Mouse (Mus musculus) embryo, embryonic 10.5 days (tissue): Measurements from ENCODE around the gene Insc.
"Not testable (repeated sequence)": the region's sequence is repeated elsewhere in the genome, so short reads cannot be mapped to it uniquely, and the experiment has no call there.

ENCODE experiments used
- DNase-seq: peaks from one replicate; pipeline ENCODE4 v3.0.0-alpha.2; 2015; ENCODE audit warnings: low spot score

The Insc gene

DNA sequence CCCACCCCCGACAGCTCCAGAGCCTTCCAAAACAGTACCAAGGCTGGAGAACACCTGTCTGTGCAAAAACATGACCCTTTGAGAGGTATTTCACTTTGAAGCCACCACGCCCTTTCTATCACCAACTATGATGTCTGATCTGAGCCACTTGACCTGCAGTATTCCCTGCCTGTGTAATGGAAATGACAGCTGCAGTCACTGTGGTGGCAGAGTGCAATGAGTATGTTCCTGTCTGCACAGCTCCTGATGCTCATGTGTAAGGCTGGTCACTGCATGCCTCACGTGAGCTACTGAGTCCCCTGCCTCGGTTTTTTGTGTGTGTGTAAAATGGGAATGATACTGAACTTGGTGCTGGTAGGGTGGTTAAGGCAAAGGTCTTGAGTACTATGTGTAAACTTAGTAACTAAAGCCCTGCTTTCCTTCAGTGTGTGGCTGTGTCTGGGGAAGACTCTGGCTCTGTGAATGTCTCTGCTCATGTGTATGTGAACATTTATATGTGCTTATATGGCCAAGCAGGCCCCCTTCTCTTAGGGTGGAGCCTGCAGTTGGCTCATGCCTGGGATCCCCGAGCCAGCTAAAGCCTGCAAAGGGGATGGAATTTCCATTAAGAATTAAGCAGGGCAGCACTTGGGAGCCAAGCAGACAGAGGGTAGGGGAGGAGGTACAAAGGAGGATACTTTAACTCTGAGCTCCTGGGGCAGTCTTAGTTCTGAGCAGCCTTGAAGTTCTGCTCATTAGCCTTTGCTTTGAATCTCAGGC, at the start of gene Insc:
TSS of gene Insc (plus strand) at position 673 of the 759 bp plus-strand sequence.
- no peak for DNase-seq

DNA sequence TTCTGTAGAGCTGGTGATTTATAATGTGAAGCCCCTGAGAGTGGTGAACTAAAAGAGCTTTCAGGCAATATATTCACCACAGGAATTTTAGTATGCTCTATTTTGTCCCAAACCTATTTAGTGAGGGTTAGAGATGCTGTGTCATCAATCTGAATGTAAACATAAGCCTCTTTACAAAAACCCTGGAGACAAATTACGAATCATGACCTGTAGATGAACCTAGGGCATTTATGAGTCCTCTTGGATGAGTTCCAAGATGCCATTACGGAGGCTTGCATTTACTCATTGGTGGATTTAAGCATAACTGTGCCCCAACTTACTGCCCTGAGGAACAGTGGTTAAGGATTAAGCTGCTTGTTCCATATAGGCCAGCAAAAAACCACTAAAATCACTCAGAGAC, 42.6 kb upstream of the Insc start:
- DNase-seq: no peak

DNA sequence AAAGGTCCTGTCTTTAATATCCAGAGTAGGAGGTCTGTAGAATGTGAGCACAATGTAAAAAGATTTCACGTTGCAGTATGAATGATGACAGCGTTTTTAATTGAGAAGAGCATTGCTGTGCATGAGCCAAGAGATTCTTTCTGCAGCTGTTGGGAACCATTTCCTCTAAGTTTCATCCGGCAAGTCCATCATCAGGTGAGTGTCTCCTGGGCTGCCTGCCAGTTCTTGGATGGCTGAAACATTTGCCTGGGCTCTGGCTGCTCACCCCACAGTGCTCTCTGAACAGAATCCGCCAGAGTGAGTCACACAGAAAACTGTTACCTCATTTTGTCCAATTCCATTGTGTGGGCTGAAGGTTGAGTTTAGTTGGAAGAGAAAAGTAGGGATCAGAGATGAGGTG, 36.8 kb upstream of the Insc start:
- no peak for DNase-seq

DNA sequence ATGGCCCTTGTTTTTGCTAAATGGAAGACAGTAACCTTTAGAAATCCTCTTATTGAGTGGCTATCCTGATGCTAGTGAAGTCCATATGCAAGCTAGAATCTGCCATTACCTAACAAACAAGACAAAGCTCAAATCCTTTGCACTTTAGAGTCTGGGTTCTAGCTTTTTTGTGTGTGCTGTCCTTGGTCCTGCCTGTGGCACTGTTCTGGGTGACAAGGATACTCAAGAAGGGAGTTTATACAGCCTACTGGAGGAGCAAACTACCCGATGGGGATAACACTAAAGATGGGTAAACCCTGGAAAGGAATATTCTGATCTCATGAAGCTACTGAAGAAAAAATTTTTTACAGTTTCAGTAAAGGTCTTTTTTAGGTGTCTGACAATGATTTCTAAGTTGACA, 36.1 kb upstream of the Insc start:
- DNase-seq: no peak

DNA sequence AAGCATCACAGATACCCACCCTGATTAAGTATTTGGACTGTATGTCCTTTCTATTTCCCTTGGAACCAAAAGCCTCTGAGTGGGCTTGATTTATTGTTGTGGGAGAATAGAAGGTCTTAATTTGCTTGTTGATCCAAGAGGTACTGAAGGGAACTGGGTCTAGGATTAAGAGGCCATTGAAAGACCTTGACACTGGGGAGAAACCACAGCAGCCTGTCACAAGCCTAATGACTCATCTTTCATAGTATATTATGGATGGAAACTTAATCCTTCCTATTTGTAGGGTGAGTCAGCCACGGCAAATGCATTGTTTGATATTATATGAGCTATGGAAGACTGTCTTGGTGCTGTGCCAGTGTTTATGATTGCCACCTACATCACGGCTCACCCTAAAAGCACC, 33.1 kb upstream of the Insc start:
- no peak for DNase-seq

DNA sequence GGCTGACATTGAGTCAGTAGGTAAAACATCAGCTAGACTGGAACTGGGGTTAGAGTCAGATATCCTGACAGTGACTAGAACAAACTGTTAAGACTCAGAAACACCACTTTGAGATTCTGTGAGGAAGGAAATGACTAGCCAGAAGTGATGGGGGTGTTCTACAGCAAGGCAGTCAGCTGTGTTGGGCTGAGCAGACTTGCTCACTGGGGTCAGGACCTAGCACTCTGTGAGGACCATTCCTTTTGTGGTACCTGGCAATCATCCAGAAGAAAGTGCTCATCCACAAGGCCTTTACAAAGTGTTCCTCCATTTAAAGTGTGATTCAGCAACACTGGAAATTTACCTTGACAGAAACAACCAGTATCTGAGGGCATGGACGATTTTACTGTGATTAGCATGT, 31.0 kb upstream of the Insc start:
- no peak for DNase-seq

DNA sequence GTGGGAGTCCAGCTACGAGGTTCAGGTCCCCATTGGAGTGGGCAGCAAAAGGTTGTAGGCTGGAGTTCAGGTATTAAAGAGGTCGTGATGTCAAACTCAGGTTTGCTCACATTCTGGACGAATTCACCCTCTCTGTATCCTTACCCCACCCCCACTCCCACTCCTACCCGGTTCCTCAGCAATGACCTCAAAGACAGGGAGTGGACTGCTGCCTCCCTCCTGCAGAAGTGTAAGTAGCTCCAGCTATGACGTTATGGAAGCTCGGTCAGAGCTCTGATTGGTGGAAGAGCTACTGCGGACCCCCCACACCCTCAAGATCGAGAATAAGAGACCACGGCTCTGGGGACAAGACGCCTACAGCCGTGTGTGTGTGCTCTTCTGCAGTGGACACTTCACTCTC, 25.2 kb upstream of the Insc start, which contains the start of gene Calcb:
TSS of gene Calcb (plus strand) at position 344 of the 400 bp plus-strand sequence.
- peak; percentile 11 for DNase-seq

DNA sequence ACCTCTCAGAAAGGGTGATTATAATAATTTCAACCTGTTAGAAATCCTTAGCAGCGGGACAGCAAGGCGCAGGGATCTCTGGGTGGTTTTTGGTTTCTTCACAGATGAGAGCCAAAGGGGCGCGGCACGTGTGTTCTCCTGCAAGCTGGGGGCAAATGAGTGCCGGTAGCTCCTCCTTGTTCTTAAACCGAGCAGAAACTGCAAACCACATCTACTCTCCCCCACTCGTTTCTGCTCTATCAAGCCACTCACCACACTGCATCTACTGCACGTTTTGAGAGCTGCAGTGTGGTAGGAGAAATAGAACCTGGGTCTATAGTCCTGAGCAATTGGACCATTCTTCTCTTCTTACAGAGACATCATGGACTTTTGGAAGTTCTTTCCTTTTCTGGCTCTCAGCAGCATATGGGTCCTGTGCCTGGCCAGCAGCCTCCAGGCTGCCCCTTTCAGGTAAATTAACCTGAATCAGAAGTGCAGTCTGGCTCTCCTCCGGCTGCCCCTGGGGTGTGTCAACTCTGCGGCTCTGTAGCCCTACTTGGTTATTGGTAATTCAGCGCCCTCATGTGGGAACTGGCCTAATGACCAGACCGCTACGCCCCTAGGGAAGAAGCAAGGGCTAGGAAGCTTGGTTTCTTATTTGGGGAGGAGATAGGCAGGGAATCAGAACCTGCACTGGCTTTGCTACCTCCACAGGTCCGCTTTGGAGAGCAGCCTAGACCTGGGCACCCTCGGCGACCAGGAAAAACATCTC, 23.9 kb upstream of the Insc start:
- DNase-seq: peak; percentile 76

DNA sequence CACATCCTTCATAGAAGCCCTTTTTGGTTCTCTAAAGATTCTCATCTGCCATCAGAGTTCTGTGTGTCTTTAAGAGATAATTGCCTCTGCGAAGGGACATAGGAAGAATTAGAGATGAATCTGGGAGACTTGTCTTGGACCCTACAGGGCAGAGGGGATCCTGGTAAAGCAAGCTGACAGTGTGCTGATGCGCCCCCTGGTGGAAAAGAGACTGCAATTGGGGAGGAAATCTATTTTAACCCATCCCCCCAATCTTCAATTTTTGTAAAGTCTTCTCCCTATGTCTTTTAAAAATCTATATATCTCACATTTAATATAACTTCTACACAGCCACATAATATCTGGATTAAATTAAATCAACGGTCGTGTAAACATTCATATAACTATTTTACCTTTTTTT, 13.8 kb upstream of the Insc start:
- not testable (repeated sequence) for DNase-seq

DNA sequence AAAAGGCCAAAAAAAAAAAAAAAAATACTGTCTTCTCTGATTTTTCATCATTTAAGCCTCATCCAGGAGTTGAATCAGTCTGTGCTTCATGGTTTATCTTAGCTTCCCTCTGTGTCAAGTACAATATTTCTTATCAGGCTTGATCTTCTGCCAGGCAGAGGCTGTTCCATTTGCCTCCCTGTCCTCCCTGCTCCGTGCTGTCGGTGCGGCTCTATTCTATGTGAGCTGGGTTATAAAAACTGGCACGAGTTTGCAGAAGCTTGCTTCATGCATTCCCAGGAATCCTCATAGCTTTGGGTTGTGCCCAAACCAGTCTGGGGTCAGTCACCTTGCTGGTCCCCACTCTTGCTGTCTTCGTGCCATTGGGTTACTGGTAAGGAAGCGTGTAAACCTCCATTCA, 12.3 kb upstream of the Insc start:
- no peak for DNase-seq

DNA sequence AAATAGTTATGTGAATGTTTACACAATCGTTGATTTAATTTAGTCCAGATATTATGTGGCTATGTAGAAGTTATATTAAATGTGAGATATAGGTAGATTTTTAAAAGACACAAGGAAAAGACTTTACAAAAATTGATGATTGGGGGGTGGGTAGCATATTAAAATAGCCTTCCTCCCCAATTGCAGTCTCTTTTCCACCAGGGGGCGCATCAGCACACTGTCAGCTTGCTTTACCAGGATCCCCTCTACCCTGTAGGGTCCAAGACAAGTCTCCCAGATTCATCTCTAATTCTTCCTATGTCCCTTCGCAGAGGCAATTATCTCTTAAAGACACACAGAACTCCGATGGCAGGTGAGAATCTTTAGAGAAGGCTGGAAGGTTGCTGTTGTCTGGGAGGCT, 11.8 kb upstream of the Insc start:
- DNase-seq: not testable (repeated sequence)

DNA sequence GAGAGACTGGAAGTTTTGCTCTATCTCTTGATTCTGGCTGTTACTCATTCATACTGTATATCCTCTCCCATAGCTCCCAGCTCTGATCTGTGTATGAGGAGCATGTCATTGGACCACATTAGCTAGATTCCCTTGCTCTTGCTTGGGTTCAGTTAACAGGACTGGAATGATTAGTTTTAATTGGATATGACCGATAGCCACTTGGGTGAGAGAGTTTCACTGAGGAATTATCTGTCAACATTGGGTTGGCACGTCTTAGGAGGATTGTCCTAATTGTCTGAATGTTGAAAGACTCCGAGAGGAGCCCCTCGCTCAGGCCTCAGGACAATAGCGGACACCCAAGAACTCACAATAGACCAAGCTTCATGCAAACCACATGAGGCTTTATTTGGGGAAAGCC, 7.2 kb upstream of the Insc start:
- DNase-seq: no peak

DNA sequence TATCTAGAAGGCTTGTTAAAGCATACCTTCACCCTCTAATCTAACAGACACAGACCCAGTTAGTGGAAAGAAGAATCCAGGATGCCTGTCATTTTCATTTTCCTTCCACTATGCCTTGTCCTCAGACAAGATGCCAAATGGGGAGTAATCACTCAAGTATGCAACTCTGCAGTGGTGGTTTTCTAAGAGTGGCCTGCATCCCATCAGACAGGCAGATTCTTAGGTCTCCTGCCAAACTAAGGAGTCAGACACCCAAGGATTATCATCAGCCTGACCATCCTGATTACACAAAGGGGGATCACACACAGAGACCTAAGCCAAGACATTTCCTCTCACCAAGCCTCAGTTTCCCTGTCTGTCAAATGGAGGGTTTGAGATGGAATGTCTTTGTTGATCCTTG, 5.3 kb upstream of the Insc start:
- no peak for DNase-seq

DNA sequence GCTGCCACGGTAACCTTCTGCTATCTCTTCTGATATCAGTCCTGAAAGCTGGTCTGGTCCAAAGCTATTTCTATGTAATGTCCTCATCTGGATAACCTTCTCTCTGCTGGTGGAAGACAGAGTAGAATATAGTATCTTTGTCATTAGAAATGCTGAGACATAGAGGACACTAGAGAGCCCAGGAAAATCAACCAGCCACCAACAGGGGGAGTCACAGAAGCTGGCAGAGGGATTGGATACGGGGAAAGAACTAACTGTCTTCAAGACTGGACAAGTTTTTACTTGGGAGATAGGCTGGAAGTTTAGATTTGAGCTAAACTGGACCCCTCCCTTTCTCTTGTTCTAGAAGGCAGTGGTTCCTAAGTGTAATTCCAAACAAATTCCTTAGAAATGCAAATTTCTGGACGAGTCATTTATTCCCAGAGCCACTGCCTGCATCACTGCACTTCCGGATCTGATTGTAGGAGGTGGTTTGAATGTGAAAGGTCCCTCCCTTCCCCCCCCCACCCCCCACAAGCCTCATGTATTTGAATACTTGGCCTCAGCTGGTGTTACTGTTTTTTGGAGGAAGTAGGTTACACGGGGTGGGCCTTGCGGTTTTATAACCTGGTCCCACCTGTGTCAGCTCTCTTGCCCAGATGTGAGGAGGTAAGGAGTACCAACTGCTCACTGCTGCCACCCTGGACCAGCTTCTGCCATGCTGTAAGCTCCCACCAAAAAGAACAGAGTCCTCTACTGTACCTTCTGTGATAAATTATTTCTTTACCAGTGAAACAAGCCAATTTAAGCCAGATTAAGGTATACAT, 2.9 kb upstream of the Insc start:
- DNase-seq: no peak

DNA sequence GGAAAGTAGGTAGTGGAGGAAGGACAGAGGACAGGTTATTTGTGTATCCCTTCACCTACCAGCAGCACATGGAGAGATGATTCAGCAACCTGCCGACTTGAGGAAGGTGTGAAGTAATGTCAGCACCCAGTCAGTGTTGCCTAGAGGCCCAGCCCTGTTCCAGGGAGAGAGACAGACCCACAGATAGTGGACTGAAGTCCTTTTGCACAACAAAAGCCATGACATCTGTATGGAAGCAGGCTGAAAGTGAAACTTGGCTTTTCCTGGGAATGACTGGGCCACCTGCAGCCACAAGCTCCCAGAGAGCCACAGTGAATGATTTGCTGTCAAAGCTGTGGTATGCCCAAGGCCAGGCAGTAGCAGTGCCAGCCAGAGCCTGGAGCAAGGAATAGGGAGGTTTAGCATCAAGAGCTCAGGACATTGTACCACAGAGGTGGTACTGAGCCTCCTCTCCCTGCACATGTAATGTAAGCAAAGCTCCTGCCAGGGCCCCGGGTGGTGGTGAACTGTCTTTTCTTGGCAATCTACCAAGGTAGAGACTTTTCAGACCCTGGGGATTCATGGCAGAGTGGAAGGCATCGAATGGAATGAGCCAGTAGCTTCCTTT, 1.2 kb downstream of the Insc start:
- DNase-seq: no peak

DNA sequence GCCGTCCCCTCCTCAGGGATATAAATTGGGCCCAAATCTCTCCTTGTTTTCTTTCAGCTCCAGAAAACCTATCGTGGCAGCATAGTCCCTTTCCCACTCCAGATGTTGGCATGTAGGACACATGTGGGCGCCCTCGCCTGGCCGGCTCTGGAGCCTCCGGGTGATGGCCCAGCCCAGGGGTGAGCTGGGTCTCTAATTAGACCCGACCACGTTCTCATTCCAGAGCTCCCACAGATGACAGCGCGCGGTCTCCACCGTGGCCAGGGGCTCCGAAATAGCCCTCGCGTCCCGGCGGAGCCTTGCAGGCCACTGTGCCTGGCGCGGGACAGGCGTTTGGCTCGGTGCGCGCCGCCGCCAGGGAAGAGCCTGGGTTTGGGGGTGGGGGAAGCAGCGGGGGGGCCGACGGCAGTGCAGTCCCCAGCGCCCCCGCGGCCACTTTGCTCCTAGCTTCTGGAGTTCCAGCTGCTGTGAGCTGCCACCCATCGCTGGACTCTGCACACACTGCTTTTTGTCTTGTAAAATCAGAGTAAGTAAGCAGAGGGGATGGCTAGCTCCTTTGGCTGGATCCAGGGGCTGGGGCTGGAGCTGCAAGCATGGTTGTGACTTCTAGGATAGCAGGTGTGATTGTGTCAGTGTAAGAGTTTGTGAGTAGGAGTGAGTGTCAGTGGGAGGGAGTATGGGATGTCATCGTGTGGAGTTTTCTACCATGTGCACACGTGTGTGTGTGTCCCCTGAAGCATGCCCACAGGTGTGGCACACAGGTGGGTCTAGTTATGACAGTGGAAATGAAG, 2.2 kb downstream of the Insc start:
- DNase-seq: peak; percentile 36

DNA sequence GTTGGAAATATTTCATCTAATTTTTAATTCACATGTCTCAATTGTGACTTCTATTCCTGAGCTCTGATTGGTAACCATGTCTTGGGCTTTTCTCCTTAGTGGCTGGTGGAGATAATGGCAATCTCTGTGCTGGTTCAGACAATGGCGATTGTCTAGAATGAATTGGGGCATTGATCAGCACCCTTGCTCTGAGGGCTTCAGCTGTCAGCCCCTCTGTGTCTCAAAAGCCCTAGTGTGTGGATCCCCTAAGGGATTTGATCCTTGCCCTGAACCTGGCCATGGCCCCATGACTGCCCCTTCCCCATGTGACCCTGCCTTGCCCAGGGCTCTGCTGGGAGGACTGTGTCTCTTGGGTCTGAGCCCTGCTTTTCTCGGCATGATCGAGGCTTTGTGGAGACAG, 4.1 kb downstream of the Insc start:
- peak; percentile 45 for DNase-seq

DNA sequence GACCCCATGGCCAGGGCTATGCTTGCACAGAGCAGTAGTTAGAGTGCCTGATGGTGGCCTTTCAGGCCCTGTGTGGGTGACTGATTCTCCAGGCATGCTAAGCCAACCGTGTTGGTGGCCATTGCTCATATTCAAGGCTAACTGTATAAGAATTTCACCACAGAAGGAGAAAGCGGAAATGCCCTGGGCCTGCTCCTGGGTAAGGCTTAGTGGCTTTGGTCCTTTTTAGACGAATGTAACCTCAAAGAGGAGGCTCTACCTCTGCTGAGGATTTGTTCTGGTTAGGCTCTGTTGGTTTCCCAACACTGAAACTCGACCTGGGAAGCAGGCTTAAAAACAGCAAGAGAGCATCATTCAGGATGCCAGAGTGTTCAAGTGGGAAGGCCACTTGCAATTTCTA, 4.7 kb downstream of the Insc start:
- no peak for DNase-seq

DNA sequence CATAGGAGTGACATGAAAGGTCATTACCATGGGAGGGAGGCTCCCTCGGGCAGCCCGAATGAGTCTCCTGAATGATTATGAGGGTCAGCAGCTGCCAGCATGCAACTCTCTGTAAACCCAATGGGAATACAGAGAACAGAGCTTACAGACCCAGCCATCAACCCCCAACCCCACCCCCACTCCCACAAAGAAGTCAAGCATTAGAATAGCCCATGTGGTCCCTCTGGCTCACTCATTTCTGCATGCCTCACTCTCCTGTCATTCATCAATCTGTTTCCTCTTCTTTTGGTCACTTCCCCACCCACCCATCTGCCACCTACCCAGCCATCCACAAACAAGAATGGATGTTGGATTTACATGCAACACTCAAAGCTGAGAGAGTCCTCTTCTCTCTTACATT, 10.0 kb downstream of the Insc start:
- DNase-seq: peak; percentile 31

DNA sequence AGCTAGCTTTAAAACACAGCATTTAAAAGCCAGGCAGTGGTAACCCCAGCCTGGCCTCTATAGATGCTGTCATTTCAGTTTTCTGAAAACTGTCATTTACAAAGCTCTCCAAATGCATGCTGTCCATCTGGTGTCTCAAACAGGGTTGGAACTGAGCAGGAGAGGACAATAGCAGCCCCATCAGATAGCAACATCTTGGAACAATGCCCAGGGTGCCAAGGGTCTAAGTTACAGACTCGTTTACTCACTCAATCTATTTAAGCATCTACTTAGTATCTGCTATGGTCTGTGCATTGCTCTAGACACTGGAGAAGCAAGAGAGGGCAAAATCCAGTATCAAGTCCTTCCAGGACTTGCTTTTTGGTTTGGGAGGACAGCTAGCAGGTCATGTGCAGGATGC, 10.7 kb downstream of the Insc start:
- no peak for DNase-seq

DNA sequence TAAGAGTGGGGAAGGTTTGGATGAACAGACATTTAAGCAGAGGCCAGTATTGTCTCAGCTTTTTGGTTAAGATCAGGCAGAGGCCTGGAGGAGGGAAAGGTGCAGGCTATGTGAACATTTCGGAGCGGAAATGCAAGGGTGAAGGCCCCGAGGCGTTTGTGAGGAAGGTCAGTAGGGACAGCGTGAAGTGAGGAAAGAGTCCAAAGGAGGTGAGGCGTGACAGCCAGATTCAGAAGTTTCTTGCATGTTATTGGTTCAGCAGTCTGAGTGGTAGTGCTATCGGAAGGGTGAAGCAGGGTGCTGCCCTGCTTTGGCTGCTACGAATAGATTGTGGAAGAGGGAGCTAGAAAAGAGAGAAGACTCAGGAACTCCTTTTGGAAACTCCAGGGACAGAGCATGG, 11.1 kb downstream of the Insc start:
- no peak for DNase-seq

DNA sequence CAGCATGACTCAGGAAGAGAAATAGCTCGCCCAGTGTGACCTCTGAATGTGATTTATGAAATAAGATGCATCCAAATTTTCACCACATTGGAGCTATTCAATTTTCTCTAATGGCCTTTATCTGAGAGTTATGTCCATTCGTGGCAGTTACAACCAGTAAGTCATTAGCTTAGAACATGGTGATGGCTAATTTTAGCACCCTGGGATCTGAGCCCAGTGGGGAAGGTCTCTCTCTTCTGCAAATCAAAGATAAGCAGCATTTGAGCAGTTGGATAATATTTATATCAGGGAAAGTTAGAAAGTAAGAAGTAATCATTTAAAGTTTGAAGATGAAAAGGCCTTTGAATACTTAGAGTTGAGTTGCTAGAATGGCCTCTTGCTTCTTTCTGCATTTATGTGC, 19.2 kb downstream of the Insc start:
- DNase-seq: no peak
